Mouse (Mus musculus) megakaryocyte-erythroid progenitor cell, adult 5 weeks (primary cell): ENCODE data around the gene Olfr1233. TPM values are rescaled to one million over a fixed set of nuclear protein-coding genes. Genes with fewer than 3 reads are reported as not detected.

Source experiments
- polyA plus RNA-seq: library from polyadenylated mRNA; stranded (reverse); fragments of >175 nt; gene quantifications from 2 replicates; pipeline ENCODE4 v1.2.3, GENCODE M21; 2012

Gene Olfr1233
- polyA plus RNA-seq: not detected in 2 replicates

GRCm38 (mm10) chr2:89342298-89342697, at the start of gene Olfr1233:
Gene Olfr1233, minus strand, starts transcription at chr2:89342398.

GRCm38 (mm10) chr2:89364765-89365164, 22.6 kb upstream of the Olfr1233 start, which contains the start of gene Olfr1234:
Gene Olfr1234, minus strand, starts transcription at chr2:89364865.

GRCm38 (mm10) chr2:89329575-89329974, 12.6 kb downstream of the Olfr1233 start, which contains the start of gene Olfr1232:
Gene Olfr1232, minus strand, starts transcription at chr2:89329675.

GRCm38 (mm10) chr2:89306974-89307373, 35.2 kb downstream of the Olfr1233 start, which contains the start of gene Olfr1231:
Gene Olfr1231, minus strand, starts transcription at chr2:89307074.

DNA sequence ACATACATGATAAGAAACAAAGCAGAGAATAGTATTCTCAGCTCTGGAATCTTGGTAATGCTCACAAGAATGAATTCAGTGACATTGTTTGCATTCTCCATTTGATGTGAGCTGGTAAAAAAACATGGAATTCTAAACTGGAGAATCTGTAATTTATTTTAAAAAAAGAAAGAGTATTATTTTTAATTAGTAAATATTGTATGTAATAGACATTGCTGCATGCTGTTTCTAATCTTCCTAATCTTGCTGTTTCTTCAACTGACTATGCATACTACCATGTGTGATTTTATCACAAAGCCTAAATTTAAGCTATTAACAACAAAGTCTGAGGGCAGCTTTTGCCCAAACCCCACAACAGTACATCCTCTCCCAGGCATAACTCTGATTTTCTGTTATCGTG, 45.0 kb downstream of the Olfr1233 start, which contains the start of gene Olfr1230:
Gene Olfr1230 (minus strand): TSS at position 101 of the 400 bp plus-strand sequence.

GRCm38 (mm10) chr2:89287914-89288313, 54.3 kb downstream of the Olfr1233 start, which contains the start of gene Olfr1229:
Gene Olfr1229, minus strand, starts transcription at chr2:89288014.

Other genes starting within 250 kb of the Olfr1233 start
- not detected in 2 replicates for gene Olfr1220, start 235.6 kb downstream of the Olfr1233 start, polyA plus RNA-seq
- 0.19 TPM in 1 of 2 replicates, not detected in the other for gene Olfr1221, start 225.1 kb downstream of the Olfr1233 start, polyA plus RNA-seq
- gene Olfr1222, start 209.3 kb downstream of the Olfr1233 start, polyA plus RNA-seq: not detected in 2 replicates
- not detected in 2 replicates for gene Olfr1223, start 190.8 kb downstream of the Olfr1233 start, polyA plus RNA-seq
- not detected in 2 replicates for gene Olfr1224-ps1, start 178.3 kb downstream of the Olfr1233 start, polyA plus RNA-seq
- gene Olfr1225, start 167.7 kb downstream of the Olfr1233 start, polyA plus RNA-seq: not detected in 2 replicates
- gene Olfr1226, start 142.3 kb downstream of the Olfr1233 start, polyA plus RNA-seq: not detected in 2 replicates
- not detected in 2 replicates for gene Olfr1228, start 88.3 kb downstream of the Olfr1233 start, polyA plus RNA-seq
- not detected in 2 replicates for gene Olfr1229, start 54.4 kb downstream of the Olfr1233 start, polyA plus RNA-seq
- not detected in 2 replicates for gene Olfr1230, start 45.1 kb downstream of the Olfr1233 start, polyA plus RNA-seq
- gene Olfr1231, start 35.3 kb downstream of the Olfr1233 start, polyA plus RNA-seq: not detected in 2 replicates
- not detected in 2 replicates for gene Olfr1232, start 12.7 kb downstream of the Olfr1233 start, polyA plus RNA-seq
- not detected in 2 replicates for gene Olfr1234, start 22.5 kb upstream of the Olfr1233 start, polyA plus RNA-seq
- not detected in 2 replicates for gene Olfr1238, start 67.3 kb upstream of the Olfr1233 start, polyA plus RNA-seq
- not detected in 2 replicates for gene Olfr1239, start 78.0 kb upstream of the Olfr1233 start, polyA plus RNA-seq
- gene Olfr1240, start 100.6 kb upstream of the Olfr1233 start, polyA plus RNA-seq: not detected in 2 replicates
- gene Olfr1241, start 144.7 kb upstream of the Olfr1233 start, polyA plus RNA-seq: not detected in 2 replicates
- gene Olfr1242, start 155.9 kb upstream of the Olfr1233 start, polyA plus RNA-seq: not detected in 2 replicates
- gene Olfr1243, start 189.1 kb upstream of the Olfr1233 start, polyA plus RNA-seq: not detected in 2 replicates
- not detected in 2 replicates for gene Olfr1245, start 236.0 kb upstream of the Olfr1233 start, polyA plus RNA-seq